Mouse (Mus musculus) cerebellum, adult 9-11 months (tissue): ENCODE measurements around the gene Zc3h12c.
"Not testable (repeated sequence)": the region's sequence is repeated elsewhere in the genome, so short reads cannot be mapped to it uniquely, and the experiment has no call there.

Experiments
- DNase-seq: peaks from one replicate; pipeline ENCODE4 v3.0.0; 2022

Gene Zc3h12c

DNA sequence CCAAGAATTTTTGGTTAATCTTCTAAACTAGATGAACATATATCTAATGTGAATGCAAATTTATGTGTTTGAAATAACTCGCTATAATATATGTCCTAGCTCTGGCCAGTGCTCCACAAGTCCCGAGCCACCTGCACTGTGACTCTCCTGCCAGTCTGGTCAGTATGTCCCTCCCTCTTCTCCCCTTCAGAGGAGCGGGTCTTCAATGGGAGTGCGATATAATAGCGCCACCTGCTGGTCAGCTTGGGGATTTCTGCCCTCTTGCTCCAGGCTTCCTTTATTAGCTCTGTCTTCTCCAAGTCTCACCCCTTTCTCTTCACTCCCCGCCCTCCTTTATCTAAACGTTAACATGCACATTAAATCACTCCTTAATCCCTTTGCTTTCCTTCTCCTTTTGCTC lies 69.8 kb downstream of the Zc3h12c start:
- DNase-seq = peak; percentile 71

DNA sequence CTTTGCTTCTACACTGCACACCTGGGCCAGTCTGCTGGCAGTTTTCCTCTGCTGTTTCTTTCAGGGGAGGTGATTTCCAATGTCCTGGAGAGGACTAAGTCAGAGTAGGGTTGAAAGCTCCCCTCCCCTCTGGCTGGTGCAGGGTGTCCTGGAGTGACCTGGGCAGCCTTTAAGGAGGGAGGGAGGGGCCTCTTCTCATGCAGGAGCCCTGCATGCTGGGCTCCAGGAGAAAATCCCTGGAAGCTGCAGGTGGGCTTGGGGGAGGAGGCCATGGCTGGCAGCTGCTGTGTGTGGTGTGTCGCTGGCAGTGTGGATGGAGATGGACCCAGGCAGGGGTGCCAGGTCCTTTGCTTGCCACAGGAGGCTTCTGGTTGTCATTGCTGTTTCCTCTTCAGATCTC lies 71.0 kb downstream of the Zc3h12c start:
- no peak for DNase-seq

DNA sequence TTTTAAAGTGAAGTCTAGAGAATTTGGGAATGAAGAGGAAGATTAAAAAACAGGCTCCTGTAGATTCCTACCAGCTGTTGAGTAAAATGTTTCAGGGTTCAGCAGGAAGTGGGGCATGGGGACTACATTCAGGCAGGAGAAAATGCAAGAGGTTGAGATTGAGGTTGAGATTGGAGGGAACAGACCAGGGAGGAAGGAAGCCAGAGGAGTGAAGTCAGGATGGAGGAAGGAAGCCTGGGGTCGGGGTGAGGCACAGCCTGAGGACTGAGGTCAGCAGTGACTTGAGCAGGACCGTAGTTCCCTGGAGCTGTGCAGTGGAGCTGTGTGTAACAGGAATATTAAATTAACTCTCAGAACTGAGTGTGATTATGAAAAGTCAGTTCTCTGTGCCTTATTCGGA lies 72.7 kb downstream of the Zc3h12c start:
- no peak for DNase-seq

DNA sequence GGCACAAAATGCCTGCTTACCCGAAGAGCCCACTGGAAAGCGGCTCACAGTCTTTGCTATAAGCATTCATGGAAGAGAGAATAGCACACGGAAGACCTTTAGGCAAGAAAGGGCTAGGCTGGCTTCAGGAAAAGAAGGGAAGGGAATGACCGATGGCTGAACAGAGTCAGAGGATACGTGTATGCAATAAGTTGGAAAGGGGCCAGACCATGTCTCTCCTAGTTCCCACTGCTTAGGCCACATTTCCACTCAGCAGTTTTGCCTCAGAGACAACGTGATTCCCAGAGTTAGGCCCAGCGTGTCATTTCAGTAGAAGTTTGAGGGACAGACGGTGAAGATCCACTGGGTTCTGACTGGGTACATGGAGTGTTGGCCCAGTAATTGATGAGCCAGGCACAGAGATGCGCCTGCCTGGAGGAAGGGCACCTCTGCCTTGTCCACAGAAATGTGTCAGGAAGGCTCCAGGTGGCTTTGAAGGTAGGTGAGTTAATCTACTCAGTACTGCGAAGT lies 73.8 kb downstream of the Zc3h12c start:
- no peak for DNase-seq

DNA sequence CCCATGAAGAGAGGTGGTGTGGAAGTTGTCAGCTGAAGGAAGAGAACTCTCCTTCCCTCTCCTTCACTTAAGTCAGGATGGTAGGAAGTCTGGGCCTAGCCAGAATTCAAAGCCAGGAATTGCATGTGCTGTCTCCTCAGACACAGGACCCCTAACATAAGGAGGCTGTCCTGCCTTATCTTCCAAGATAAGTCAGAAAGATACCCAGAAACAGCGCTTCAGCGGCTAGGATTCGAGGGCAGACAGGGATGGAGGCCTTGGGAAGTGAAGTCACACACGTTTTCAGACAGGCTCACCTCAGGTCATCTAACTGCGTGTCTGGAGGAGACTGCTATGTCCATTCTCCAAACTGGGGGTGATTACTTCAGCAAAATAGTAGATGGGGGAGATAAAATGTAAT lies 74.4 kb downstream of the Zc3h12c start:
- DNase-seq = no peak

DNA sequence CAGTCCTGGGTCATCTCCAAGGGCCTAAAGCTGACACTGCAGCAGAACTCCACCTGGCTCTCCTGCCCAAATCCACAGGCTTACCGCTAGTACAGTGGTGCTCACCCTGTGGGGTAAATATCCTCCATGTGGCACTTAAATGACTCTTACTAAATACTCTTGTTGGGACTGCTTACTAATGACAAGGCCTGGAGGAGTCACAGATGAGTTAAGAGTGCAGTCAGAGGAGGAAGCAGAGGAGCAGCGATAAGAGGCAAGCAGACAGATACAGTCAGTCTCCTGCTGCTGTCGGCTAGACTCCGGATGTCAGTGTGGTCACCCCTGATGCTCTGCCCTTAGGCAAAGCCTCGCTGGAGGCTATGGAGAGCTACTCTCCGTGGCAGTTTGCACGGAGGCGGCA lies 75.3 kb downstream of the Zc3h12c start:
- no peak for DNase-seq

DNA sequence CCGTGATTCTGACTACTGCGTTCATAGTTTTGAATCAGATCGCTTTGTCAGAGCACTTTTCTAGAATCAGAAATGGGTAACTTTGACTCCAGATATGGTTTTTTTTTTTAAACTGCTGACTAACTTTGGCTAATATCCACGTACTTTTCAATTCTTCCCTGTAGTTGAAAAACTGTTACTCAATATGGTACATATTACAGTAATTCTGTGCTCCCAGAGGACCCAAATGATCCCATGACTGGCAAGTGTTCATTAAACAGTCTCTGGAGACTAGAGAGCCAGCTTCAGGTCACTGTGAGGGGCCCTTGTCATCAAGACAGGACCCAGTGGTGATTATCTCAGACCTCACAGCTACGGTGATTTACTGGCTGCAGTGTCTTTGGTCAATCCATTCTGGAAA lies 76.1 kb downstream of the Zc3h12c start:
- DNase-seq = no peak

DNA sequence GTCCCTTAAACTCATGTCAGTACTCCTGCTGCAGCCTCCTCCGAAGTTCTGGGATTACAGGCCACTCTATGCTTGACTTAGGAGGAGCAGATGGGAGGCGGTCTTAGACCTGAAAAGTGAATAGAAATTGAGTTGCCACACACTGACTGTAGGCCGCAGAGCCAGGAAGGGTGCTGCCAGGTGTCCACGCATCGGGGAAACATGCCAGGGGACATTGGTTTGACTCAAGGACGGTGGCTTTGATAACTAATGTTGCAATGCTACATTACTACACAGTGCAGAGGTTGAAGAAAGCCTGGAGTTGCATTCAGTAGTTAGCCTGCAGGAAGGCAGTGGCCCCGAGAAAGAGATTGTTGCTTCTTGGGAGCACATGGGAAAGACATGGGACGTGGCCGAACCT lies 76.6 kb downstream of the Zc3h12c start:
- no peak for DNase-seq

DNA sequence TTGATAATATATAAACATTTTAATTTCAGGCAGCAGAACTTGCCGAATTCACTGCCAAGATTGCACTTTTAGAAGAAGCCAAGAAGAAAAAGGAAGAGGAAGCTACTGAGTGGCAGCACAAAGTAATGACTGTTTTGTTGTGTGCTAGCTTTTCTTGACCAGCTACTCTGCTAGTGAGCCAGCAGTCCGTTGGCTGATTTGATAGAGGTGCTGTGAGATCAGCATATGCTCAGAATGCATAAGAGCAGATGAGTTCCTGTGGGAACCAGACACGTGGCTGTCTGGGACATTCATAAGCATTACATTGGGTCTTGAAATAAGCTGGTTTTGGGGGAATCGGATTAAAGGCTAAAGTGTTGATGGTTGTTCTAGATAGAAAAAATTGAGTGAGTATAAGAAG lies 86.0 kb downstream of the Zc3h12c start:
- no peak for DNase-seq

DNA sequence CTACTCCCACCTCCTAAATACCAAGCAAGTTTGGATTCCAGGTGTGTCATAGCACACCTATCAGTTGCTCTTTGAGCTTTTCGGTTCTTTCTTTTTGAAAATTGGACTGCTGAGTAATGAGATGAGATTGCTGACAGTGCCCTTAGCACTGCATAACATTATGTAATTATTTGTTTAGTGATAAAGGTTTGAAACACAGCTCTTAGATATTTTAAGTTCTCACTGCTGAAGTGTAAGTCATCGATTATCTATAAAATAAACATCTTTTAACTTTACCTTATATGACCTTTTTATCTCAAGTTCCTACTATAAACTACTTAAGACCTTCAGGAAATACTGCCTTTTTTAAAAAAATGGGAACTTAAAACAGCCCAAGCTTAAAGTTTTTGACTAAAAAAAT lies 86.4 kb downstream of the Zc3h12c start:
- DNase-seq = no peak

DNA sequence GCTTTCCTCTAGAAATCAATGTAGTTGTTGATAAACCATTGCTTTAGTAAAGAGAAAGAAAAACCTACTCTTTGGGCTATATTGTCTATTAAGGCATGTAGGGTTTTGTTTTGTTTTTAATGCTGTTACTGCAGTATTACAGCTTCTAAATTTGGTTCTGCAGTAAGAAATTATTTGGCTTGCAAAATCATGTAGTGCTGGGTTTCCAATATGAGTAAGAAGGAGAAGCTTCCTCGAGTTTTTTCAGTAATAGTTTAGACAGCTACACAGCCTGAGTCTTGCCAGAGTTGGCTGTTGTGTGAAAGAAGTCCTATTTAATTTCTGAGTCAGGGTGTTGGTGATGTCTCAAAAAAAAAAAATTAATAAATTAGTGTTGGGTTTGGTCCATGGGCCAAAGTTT lies 90.7 kb downstream of the Zc3h12c start:
- no peak for DNase-seq

DNA sequence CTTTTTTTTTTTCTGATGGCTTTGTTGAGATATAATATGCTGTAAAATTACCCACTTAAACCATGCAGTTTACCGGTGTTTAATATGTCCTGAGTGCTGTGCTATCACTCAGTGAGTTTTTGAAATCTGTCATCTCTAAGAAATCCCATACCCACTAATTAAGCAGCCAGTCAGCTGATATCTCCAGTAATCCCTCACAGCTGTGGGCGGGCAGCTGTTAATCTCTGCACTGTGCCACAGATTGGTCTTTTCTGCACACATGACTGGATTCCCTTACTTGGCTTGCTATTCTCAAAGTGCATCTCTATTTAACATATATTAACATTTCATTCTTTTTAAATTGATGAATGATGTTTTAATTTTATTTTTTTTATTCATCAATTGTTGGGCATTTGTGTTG lies 92.3 kb downstream of the Zc3h12c start:
- no peak for DNase-seq

DNA sequence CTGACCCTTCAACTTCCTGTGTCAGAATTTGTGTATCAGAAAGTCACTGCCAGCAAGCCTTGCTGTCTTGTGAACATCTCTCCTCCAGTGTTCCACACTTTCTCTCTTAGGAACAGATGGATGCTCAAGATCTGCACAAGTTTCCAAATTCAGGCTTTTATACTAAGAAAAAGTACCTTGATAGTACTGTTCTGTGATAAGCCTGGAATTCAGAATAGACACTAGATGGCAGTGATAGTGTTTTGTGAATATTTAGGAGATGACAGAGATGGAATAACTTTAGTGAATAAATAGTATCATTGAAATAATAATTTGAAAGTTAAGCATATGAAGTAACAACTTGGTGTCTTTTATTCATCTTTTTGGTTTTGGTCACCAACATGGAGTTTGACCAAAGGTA lies 96.2 kb downstream of the Zc3h12c start:
- no peak for DNase-seq

DNA sequence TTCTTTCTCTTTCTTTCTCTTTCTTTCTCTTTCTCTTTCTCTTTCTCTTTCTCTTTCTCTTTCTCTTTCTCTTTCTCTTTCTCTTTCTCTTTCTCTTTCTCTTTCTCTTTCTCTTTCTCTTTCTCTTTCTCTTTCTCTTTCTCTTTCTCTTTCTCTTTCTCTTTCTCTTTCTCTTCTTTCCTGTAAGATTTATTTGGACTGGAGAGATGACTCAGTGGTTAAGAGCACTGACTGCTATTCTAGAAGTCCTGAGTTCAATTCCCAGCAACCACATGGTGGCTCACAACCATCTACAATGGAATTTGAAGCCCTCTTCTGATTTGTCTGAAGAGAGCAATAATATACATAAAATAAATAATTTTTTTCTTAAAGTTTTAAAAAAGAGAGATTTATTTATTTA lies 97.0 kb downstream of the Zc3h12c start:
- not testable (repeated sequence) for DNase-seq

DNA sequence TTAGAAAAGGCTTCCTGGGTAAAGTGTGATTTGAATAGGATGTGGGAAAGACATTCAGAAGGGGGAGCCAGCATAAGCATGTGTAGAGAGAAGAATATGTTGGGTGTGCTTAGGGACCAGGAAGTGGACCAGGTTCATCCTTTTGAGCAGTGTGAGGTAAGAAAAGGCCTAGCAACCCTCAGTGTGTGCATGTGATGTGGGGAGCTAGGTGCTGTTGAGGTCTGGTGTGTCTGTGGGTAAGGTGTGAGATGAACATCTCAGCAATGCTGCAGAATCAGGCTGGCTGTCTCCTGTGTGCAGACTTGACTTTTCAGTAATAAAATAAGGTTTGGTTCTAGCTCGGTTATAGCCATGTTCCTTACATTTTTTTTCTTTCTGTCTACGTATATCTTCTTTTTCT lies 98.3 kb downstream of the Zc3h12c start:
- no peak for DNase-seq
